Comparison of ENCODE assay signal across 30 mouse cellular contexts in the genomic region with DNA sequence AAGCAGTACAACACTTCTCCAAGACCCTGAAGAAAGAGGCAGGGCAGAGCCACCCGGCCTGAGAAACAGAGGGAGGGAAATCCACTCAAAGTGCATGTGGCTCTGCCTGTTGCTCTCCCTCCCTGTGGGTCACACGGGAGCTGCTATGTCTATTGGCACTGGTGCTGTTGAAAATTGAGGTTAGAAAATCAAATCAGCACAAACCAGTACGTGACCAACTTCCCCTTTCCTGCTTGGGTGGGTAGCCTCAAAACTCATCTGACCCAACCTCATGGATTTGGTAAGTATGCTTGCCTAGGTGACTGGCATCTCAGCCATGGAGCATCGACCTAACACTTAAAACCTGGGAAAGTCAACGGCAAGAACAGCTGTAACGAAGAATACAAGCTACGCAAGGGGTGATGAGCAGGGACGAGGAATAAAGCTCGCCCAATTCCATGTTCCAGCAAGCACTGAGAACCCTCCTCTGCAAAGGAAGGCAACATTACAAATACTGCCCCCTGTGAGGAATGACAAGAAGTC. TPM values are rescaled to one million over a fixed set of nuclear protein-coding genes. Genes with fewer than 3 reads are reported as not detected.
"Had no signal": no experiment of that assay in that cellular context is flagged by ENCODE, and none has a peak within 500 bp of the region (broad histone marks: within the 10 kb centered on the region; RNA-seq: fewer than 3 reads in every experiment).

A gene (plus strand): TSS at position 472 of the 522 bp plus-strand sequence.

- H3K4me3 ChIP-seq: layer of hippocampus, adult 2 months; limb, embryonic 10.5 days; limb, embryonic 13.5 days; liver, embryonic 13.5 days; megakaryocyte, embryonic 14.5 days; midbrain, embryonic 12.5 days; midbrain, embryonic 15.5 days; neural tube, embryonic 12.5 days; neural tube, embryonic 15.5 days had no signal

- H3K27ac ChIP-seq: kidney, postnatal 0 days; layer of hippocampus, adult 2 months; limb, embryonic 10.5 days; limb, embryonic 13.5 days; liver, embryonic 13.5 days; macrophage; midbrain, embryonic 12.5 days; midbrain, embryonic 15.5 days; neural tube, embryonic 12.5 days; neural tube, embryonic 15.5 days; stomach, postnatal 0 days had no signal

- H3K27me3 ChIP-seq: midbrain, embryonic 12.5 days; midbrain, embryonic 15.5 days; neural tube, embryonic 12.5 days had no signal

- ATAC-seq: midbrain, embryonic 15.5 days had no signal

- DNase-seq: kidney, adult 2 months; kidney, postnatal 25 days; layer of hippocampus, adult 9-11 months; liver; liver, embryonic 13.5 days; lung, adult 2 months; right cerebral cortex, adult 18-20 months; right cerebral cortex, postnatal 14 days; right cerebral cortex, postnatal 4 days; thymus, adult 18-20 months; thymus, postnatal 36 days had no signal

- H3K4me1 ChIP-seq: limb, embryonic 10.5 days; limb, embryonic 13.5 days; liver, embryonic 13.5 days; midbrain, embryonic 12.5 days; midbrain, embryonic 15.5 days; neural tube, embryonic 12.5 days; neural tube, embryonic 15.5 days had no signal

- H3K36me3 ChIP-seq: limb, embryonic 10.5 days; limb, embryonic 13.5 days; liver, embryonic 13.5 days; midbrain, embryonic 12.5 days; midbrain, embryonic 15.5 days; neural tube, embryonic 12.5 days; neural tube, embryonic 15.5 days had no signal

RNA-seq across cellular contexts. Expression of the gene that starts here (rescaled TPM):
- total RNA-seq: layer of hippocampus, adult 2 months; layer of hippocampus, postnatal 25 days; left cerebral cortex, adult 18-20 months; left cerebral cortex, postnatal 25 days had no signal
- polyA plus RNA-seq: kidney, adult 2 months; kidney, embryonic 14.5 days; kidney, postnatal 0 days; large intestine, adult 2 months; limb, embryonic 10.5 days; limb, embryonic 13.5 days; liver, embryonic 13.5 days; liver, embryonic 16.5 days; lung, adult 2 months; lung, embryonic 16.5 days; macrophage; midbrain, embryonic 12.5 days; midbrain, embryonic 15.5 days; neural tube, embryonic 12.5 days; neural tube, embryonic 15.5 days; stomach, embryonic 14.5 days; stomach, postnatal 0 days had no signal
